Mouse (Mus musculus) cortical plate, adult 2 months (tissue): Measurements from ENCODE around the gene Ccl1.

Experiments used
- CTCF ChIP-seq: fragments of 200-500 bp; IDR thresholded peaks from 2 replicates; pipeline ENCODE4 v1.5.1; 2011; ENCODE audit warnings: mild to moderate bottlenecking, control low read depth, low read length; ENCODE audit not compliant: insufficient read depth; ENCODE audit errors: extremely low read depth
- POLR2A ChIP-seq: fragments of 200-500 bp; IDR thresholded peaks from 2 replicates; pipeline ENCODE4 v1.6.1; 2011; ENCODE audit warnings: mild to moderate bottlenecking, low read length, control low read depth; ENCODE audit not compliant: insufficient read depth; ENCODE audit errors: extremely low read depth

GRCm38 (mm10) chr11:82163285-82163684, 142.2 kb downstream of the Ccl1 start:
- TF ChIP-seq CTCF (no peak), POLR2A (no peak)
